Mouse (Mus musculus) megakaryocyte-erythroid progenitor cell, adult 5 weeks (primary cell): ENCODE data around the gene Gipc2. TPM values are rescaled to one million over a fixed set of nuclear protein-coding genes. Genes with fewer than 3 reads are reported as not detected.

ENCODE experiments used
- polyA plus RNA-seq: library from polyadenylated mRNA; stranded (reverse); fragments of >175 nt; gene quantifications from 2 replicates; pipeline ENCODE4 v1.2.3, GENCODE M21; 2012

Gipc2 gene
- polyA plus RNA-seq = not detected in 2 replicates

GRCm38 (mm10) chr3:152166099-152166423 lies at the start of gene Gipc2:
Gene Gipc2, minus strand, starts transcription at chr3:152166230.

GRCm38 (mm10) chr3:152209967-152210634 lies 44.1 kb upstream of the Gipc2 start, which contains the start of the genes Dnajb4 and Fubp1:
Gene Dnajb4, minus strand, starts transcription at chr3:152210302.
Gene Fubp1, plus strand, starts transcription at chr3:152210422.

Other genes with a start within 250 kb of the Gipc2 start
- 3.7 and 4.1 TPM in 2 replicates for gene Dnajb4, start 44.1 kb upstream of the Gipc2 start, polyA plus RNA-seq
- gene Fubp1, start 44.2 kb upstream of the Gipc2 start, polyA plus RNA-seq = 323 and 332 TPM in 2 replicates
- gene Nexn, start 100.1 kb upstream of the Gipc2 start, polyA plus RNA-seq = 0.06 and 0.08 TPM in 2 replicates
- gene Miga1, start 174.2 kb upstream of the Gipc2 start, polyA plus RNA-seq = 13.9 and 21.4 TPM in 2 replicates
- 20.5 and 21.3 TPM in 2 replicates for gene Usp33, start 180.2 kb upstream of the Gipc2 start, polyA plus RNA-seq
- gene Zzz3, start 229.2 kb upstream of the Gipc2 start, polyA plus RNA-seq = 19.2 and 19.3 TPM in 2 replicates